Comparison of ENCODE assay signal across 10 mouse cellular contexts in the genomic region with DNA sequence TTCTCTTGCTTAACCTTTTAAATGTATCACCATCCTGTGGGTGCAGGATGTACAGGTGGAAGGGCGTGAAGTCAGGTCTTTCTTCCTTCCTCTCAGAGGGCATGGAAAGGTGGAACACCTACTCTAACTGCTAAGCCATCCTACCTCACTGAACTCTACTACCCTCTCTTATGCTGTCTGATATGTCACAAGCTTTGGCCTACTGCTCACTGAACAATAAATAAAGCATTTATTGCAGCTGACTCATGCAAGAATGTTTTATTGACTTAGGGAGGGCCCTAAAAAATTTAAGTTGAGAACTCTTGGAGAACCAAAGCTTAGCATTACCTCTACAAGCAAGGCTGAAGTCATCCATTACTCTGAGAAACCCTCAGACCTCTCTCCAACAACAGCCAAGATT. TPM values are rescaled to one million over a fixed set of nuclear protein-coding genes. Genes with fewer than 3 reads are reported as not detected.
DNase-seq lines count a peak whose midpoint lies in the region; ATAC-seq lines count a peak whose summit lies in the region.
"Had no signal": no experiment of that assay in that cellular context is flagged by ENCODE, and none has a peak within 500 bp of the region (broad histone marks: within the 10 kb centered on the region; RNA-seq: fewer than 3 reads in every experiment).

No protein-coding gene starts in this region.

- H3K36me3 ChIP-seq in liver, embryonic 11.5 days (ENCODE audit: control insufficient read depth, insufficient read depth, low read length): peaks cover 7% of the 10 kb centered on the region; the same call in 1 of the 2 replicates
- H3K36me3 ChIP-seq in forebrain, embryonic 15.5 days: 0 out of 2 replicates have a peak, but pooled peaks cover 8% of the 10 kb centered on the region
- peaks cover 41% of the 10 kb centered on the region for H3K36me3 ChIP-seq in limb, embryonic 13.5 days
- H3K36me3 ChIP-seq in neural tube, embryonic 15.5 days: no peaks in the 10 kb centered on the region

- H3K9me3 ChIP-seq in liver, embryonic 11.5 days (ENCODE audit: control insufficient read depth, low read length): no peaks in the 10 kb centered on the region
- no peaks in the 10 kb centered on the region for H3K9me3 ChIP-seq in forebrain, embryonic 15.5 days
- H3K9me3 ChIP-seq in limb, embryonic 13.5 days: no peaks in the 10 kb centered on the region
- no peaks in the 10 kb centered on the region for H3K9me3 ChIP-seq in neural tube, embryonic 15.5 days (replicated peaks)

- no peak overlapping the region for H3K9ac ChIP-seq in liver, embryonic 11.5 days (ENCODE audit: low read depth, low read length)
- no peak overlapping the region for H3K9ac ChIP-seq in forebrain, embryonic 15.5 days (replicated peaks)
- H3K9ac ChIP-seq in limb, embryonic 13.5 days: peak overlapping the region; percentile 13; the same call in 1 of the 2 replicates
- no peak overlapping the region for H3K9ac ChIP-seq in neural tube, embryonic 15.5 days (replicated peaks)

- no peak for ATAC-seq in liver, embryonic 11.5 days (replicated peaks; ENCODE audit: low FRiP score)
- no peak for ATAC-seq in forebrain, embryonic 15.5 days (replicated peaks)
- ATAC-seq in limb, embryonic 13.5 days (ENCODE audit: low FRiP score, low read depth): no peak
- no peak for ATAC-seq in neural tube, embryonic 15.5 days (ENCODE audit: low FRiP score)

- WGBS in liver, embryonic 11.5 days: 84% methylated on average over 1 of the region's 1 CpGs
- WGBS in forebrain, embryonic 15.5 days: 90% methylated on average over 1 of the region's 1 CpGs
- 87% methylated on average over 1 of the region's 1 CpGs for WGBS in limb, embryonic 13.5 days
- 89% methylated on average over 1 of the region's 1 CpGs for whole genome bisulfite sequencing in neural tube, embryonic 15.5 days

- no peak overlapping the region for H3K27ac ChIP-seq in liver, embryonic 11.5 days (ENCODE audit: low read depth, low read length)
- H3K27ac ChIP-seq in forebrain, embryonic 15.5 days (replicated peaks): no peak overlapping the region
- H3K27ac ChIP-seq in limb, embryonic 13.5 days: no peak overlapping the region
- no peak overlapping the region for H3K27ac ChIP-seq in neural tube, embryonic 15.5 days (replicated peaks)

- no peak for DNase-seq in liver, embryonic 11.5 days (ENCODE audit: low spot score)
- no peak for DNase-seq in liver
- DNase-seq in embryo, embryonic 10.5 days (ENCODE audit: low spot score): no peak
- no peak for DNase-seq in adrenal gland, postnatal 36 days
- no peak for DNase-seq in left cerebral cortex, adult 9 months (ENCODE audit: low spot score in 2 of 2)
- DNase-seq: cerebellum, adult 18-20 months; right cerebral cortex, postnatal 25 days had no signal

- peaks cover 62% of the 10 kb centered on the region for H3K4me1 ChIP-seq in liver, embryonic 11.5 days (replicated peaks; ENCODE audit: control insufficient read depth, insufficient read depth, low read length)
- H3K4me1 ChIP-seq in forebrain, embryonic 15.5 days: peaks cover 55% of the 10 kb centered on the region
- peaks cover 44% of the 10 kb centered on the region for H3K4me1 ChIP-seq in limb, embryonic 13.5 days
- peaks cover 61% of the 10 kb centered on the region for H3K4me1 ChIP-seq in neural tube, embryonic 15.5 days

- H3K4me3 ChIP-seq in liver, embryonic 11.5 days (ENCODE audit: low read depth, low read length): peak overlapping the region; percentile 98
- no peak overlapping the region for H3K4me3 ChIP-seq in forebrain, embryonic 15.5 days
- peak overlapping the region; percentile 100 for H3K4me3 ChIP-seq in limb, embryonic 13.5 days
- peak overlapping the region; percentile 100; the same call in 1 of the 2 replicates for H3K4me3 ChIP-seq in neural tube, embryonic 15.5 days (replicated peaks)

- H3K4me2 ChIP-seq in liver, embryonic 11.5 days: peak overlapping the region; percentile 88
- 0 out of 2 replicates have a peak overlapping the region, but pooled peaks have one; percentile 66 for H3K4me2 ChIP-seq in forebrain, embryonic 15.5 days (replicated peaks)
- H3K4me2 ChIP-seq in limb, embryonic 13.5 days (replicated peaks): peak overlapping the region; percentile 93
- H3K4me2 ChIP-seq in neural tube, embryonic 15.5 days: peak overlapping the region; percentile 74

- H3K27me3 ChIP-seq in liver, embryonic 11.5 days (replicated peaks; ENCODE audit: control insufficient read depth, insufficient read depth, low read length): no peaks in the 10 kb centered on the region
- H3K27me3 ChIP-seq in forebrain, embryonic 15.5 days: no peaks in the 10 kb centered on the region
- no peaks in the 10 kb centered on the region for H3K27me3 ChIP-seq in limb, embryonic 13.5 days
- H3K27me3 ChIP-seq in neural tube, embryonic 15.5 days (replicated peaks): no peaks in the 10 kb centered on the region

RNA-seq across cellular contexts. Expression of gene Rnf10, which starts 2.7 kb away (rescaled TPM):
- 72.2 and 76.8 TPM in 2 replicates for polyA plus RNA-seq in liver, embryonic 11.5 days (2014; fragmentation: Nextera tagmentation; extraction: Ambion mirVana)
- polyA plus RNA-seq in forebrain, embryonic 15.5 days (2015; fragmentation: Nextera tagmentation; extraction: Ambion mirVana): 185 and 191 TPM in 2 replicates
- polyA plus RNA-seq in limb, embryonic 13.5 days (2015; fragmentation: Nextera tagmentation; extraction: Ambion mirVana): 141 and 144 TPM in 2 replicates
- polyA plus RNA-seq in neural tube, embryonic 15.5 days (2015; fragmentation: Nextera tagmentation; extraction: Ambion mirVana): 171 and 197 TPM in 2 replicates
- 100 to 1,000 TPM; 232 to 275 TPM for total RNA-seq in adrenal gland, postnatal 36 days (2021)

RNA-seq across cellular contexts. Expression of gene Coq5, which starts 9.5 kb away (rescaled TPM):
- 62.7 and 67.9 TPM in 2 replicates for polyA plus RNA-seq in liver, embryonic 11.5 days (2014; fragmentation: Nextera tagmentation; extraction: Ambion mirVana)
- 59.4 and 61.3 TPM in 2 replicates for polyA plus RNA-seq in forebrain, embryonic 15.5 days (2015; fragmentation: Nextera tagmentation; extraction: Ambion mirVana)
- 41.8 and 43.6 TPM in 2 replicates for polyA plus RNA-seq in limb, embryonic 13.5 days (2015; fragmentation: Nextera tagmentation; extraction: Ambion mirVana)
- 63.7 and 64.6 TPM in 2 replicates for polyA plus RNA-seq in neural tube, embryonic 15.5 days (2015; fragmentation: Nextera tagmentation; extraction: Ambion mirVana)
- 10 to 100 TPM; 54.2 to 61.9 TPM for total RNA-seq in adrenal gland, postnatal 36 days (2021)

RNA-seq across cellular contexts. Expression of gene Dynll1, which starts 30.8 kb away (rescaled TPM):
- 1,214 and 1,307 TPM in 2 replicates for polyA plus RNA-seq in liver, embryonic 11.5 days (2014; fragmentation: Nextera tagmentation; extraction: Ambion mirVana)
- polyA plus RNA-seq in forebrain, embryonic 15.5 days (2015; fragmentation: Nextera tagmentation; extraction: Ambion mirVana): 1,446 and 1,524 TPM in 2 replicates
- 1,815 and 1,838 TPM in 2 replicates for polyA plus RNA-seq in limb, embryonic 13.5 days (2015; fragmentation: Nextera tagmentation; extraction: Ambion mirVana)
- polyA plus RNA-seq in neural tube, embryonic 15.5 days (2015; fragmentation: Nextera tagmentation; extraction: Ambion mirVana): 1,284 and 1,328 TPM in 2 replicates
- total RNA-seq in adrenal gland, postnatal 36 days (2021): 100 to 1,000 TPM; 211 to 322 TPM

RNA-seq across cellular contexts. Expression of gene Pop5, which starts 34.3 kb away (rescaled TPM):
- 171 and 181 TPM in 2 replicates for polyA plus RNA-seq in liver, embryonic 11.5 days (2014; fragmentation: Nextera tagmentation; extraction: Ambion mirVana)
- polyA plus RNA-seq in forebrain, embryonic 15.5 days (2015; fragmentation: Nextera tagmentation; extraction: Ambion mirVana): 96.9 and 98.6 TPM in 2 replicates
- 83.6 and 93.9 TPM in 2 replicates for polyA plus RNA-seq in limb, embryonic 13.5 days (2015; fragmentation: Nextera tagmentation; extraction: Ambion mirVana)
- polyA plus RNA-seq in neural tube, embryonic 15.5 days (2015; fragmentation: Nextera tagmentation; extraction: Ambion mirVana): 117 and 127 TPM in 2 replicates
- 10 to 100 TPM; 76.3 to 85.9 TPM for total RNA-seq in adrenal gland, postnatal 36 days (2021)

RNA-seq across cellular contexts. Expression of gene Srsf9, which starts 57.0 kb away (rescaled TPM):
- polyA plus RNA-seq in liver, embryonic 11.5 days (2014; fragmentation: Nextera tagmentation; extraction: Ambion mirVana): 261 and 275 TPM in 2 replicates
- polyA plus RNA-seq in forebrain, embryonic 15.5 days (2015; fragmentation: Nextera tagmentation; extraction: Ambion mirVana): 200 and 204 TPM in 2 replicates
- polyA plus RNA-seq in limb, embryonic 13.5 days (2015; fragmentation: Nextera tagmentation; extraction: Ambion mirVana): 314 and 331 TPM in 2 replicates
- 138 and 154 TPM in 2 replicates for polyA plus RNA-seq in neural tube, embryonic 15.5 days (2015; fragmentation: Nextera tagmentation; extraction: Ambion mirVana)
- 10 to 100 TPM; 73.7 to 77.0 TPM for total RNA-seq in adrenal gland, postnatal 36 days (2021)
